Mouse (Mus musculus): ENCODE data around the gene Olfr543. TPM values are rescaled to one million over a fixed set of nuclear protein-coding genes. Genes with fewer than 3 reads are reported as not detected.

Olfr543 gene
- total RNA-seq, 4 experiments from 2014 or later, result not detected

GRCm38 (mm10) chr7:102476601-102477000 is 4.9 kb downstream of the Olfr543 start:
- DNase-seq (ENCODE audit: low spot score in 2 of 2), result no peak

GRCm38 (mm10) chr7:102472675-102473074 is 8.8 kb downstream of the Olfr543 start:
- DNase-seq (ENCODE audit: low spot score in 2 of 2), result no peak

DNA sequence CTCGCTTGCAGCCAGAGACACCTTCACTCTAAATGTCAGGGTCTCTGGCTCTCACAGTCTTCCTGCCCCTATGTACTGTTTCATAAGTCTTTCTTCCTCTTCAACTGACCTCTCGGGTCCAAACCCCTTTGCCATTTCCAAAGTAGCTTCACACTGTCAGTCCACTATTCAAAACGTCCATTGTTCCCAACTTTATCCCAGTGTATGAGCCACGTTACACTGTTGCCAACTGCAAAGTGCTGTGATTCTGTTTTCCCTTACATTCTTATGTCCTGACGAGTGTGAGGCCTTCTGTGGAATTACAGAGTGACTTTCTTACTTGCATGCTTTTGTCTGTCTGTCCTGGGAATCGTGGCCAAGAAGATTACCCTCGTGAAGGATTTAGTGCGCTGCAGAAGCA is 13.9 kb downstream of the Olfr543 start:
- no peak for DNase-seq (ENCODE audit: low spot score in 2 of 2)

DNA sequence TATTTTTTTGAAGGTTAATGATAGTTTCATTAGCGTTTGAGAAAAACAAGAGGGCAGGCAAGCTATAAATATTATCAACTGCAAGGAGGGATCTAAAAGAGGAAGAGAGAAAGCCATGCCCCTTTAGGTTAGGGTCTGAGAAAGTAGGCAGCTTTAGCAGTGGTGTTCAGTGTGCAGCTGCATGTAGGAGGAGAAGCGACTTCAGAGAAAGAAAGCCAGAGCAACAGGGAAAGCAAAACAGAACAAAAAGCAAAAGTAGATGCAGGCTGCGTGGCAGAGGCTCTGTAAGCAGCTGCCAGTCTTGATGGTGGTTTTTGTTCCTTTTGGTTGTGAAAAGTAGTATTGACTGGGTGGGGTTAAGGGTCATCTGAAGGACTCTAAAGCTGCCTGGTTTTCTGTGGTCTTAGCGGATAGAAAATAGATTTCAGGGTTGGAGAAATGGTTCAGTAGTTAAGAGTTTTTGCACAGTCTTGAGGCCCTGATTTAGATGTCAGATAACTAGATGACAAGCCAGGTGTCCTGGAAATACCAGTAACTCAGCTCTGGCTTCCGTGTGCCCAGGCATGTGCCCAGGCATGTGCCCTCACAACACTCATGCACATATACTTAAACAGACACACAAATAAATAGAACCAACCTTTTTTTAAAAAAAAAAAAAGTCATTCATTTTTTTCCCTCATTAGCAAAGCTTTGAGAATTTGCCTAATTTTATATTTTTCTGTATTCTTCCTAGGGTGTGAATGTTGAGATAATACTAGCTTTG is 22.7 kb downstream of the Olfr543 start:
- DNase-seq (ENCODE audit: low spot score in 2 of 2), result no peak

DNA sequence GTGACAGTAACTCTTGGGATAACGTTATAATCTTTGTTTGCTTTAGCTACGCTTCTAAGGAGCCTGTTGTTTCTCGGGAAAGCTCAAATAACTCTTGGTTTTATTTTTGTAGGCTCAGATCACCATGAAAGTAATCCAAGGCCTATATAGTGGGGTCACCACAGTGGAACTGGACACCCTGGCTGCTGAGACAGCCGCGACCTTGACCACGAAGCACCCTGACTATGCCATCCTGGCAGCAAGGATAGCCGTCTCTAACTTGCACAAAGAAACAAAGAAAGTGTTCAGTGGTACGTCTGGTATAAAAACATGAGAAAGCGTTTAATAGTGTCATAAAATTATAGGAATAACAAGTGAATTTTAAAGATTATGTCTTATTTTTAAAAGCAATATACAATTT is 35.0 kb downstream of the Olfr543 start:
- DNase-seq (ENCODE audit: low spot score in 2 of 2), result peak in 1 of 2 experiments; percentile 10

DNA sequence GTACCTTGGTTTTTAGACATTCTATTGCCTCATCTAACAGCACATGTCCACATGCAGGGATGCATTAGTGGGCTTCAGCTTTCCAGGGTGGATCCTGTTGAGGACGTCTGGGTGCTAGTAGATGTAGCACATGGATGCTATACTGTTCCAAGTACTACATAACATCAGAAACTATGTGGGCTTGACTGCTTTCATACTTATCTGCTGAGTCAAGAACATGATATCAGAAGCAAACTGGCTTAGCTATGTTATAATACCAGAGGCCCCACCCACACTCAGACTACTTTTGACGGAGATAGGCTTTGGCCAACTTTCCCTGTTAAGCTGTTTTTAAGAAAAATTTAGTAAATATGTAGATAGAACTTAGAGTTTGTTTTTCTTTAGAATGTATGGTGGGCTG is 37.2 kb downstream of the Olfr543 start:
- DNase-seq (ENCODE audit: low spot score in 2 of 2), result no peak

- DNase-seq (ENCODE audit: low spot score in 2 of 2), result no peak
These were observed 39.0 kb downstream of the Olfr543 start for GRCm38 (mm10) chr7:102442432-102442831.

- DNase-seq (ENCODE audit: low spot score in 2 of 2), result peak; percentile 86 to 89
These were observed 39.7 kb downstream of the Olfr543 start, which contains the start of gene Rrm1 for GRCm38 (mm10) chr7:102441657-102442391. Rrm1 (plus strand) TSS chr7:102441695.

DNA sequence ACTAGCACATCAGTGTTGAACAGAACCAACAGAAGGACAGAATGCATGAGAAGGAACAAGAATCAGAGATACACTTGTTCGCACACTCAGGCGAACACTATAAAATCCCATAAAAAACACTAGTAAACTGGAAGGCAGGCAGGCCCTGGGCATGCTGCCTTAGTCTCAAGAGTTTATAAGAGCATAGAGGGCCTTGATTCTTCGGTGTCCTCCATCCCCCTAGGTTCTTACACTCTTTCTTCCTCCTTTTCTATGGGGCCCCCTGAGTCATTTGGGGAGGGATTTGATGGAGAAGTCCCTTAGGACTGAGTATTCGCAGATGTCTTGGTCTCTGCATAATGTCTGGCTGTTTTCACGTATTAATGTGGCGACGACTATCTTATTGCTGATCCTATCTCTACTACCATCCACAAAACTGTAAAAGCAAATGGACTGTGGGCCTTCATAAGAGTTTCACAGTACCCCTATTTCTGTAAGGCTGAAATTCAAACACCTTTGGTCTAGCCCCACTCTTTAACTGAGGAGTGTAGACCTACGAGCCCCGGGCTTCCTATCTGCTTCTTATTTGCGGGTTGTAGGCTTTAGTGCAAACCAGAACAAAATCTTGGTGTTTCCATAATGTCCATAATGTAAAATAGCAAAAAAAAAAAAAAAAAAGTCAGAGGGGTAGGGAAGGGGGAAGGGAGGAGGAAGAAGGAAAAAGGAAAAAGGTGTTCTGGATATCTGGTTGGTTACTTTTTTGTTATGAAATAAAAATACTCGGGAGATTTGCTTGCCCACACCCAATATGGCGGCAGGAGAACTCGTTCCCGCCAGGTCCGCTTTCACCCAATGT is 40.4 kb downstream of the Olfr543 start:
- no peak for DNase-seq (ENCODE audit: low spot score in 2 of 2)

GRCm38 (mm10) chr7:102434344-102434743 is 47.1 kb downstream of the Olfr543 start:
- no peak for DNase-seq (ENCODE audit: low spot score in 2 of 2)

Other genes with a start within 250 kb of the Olfr543 start
- gene Rhog, start 225.6 kb downstream of the Olfr543 start, total RNA-seq (2022), result 10 to 100 TPM in 3 of 4 experiments, 1 to 10 TPM in 1; 8.9 to 14.8 (median 11.5) TPM
- gene Stim1, start 213.9 kb downstream of the Olfr543 start, total RNA-seq (2022), result 100 to 1,000 TPM; 159 to 172 (median 166) TPM
- gene Rrm1, start 40.0 kb downstream of the Olfr543 start, total RNA-seq (2022), result 10 to 100 TPM; 16.9 to 19.9 (median 17.9) TPM
- not detected for gene Olfr544, start 6.6 kb upstream of the Olfr543 start, total RNA-seq (2022)
- gene Olfr545, start 17.9 kb upstream of the Olfr543 start, total RNA-seq (2022), result not detected
- gene Olfr547, start 53.1 kb upstream of the Olfr543 start, total RNA-seq (2022), result not detected
- gene Olfr548-ps1, start 59.2 kb upstream of the Olfr543 start, total RNA-seq (2022), result not detected
- not detected for gene Olfr549, start 68.2 kb upstream of the Olfr543 start, total RNA-seq (2022)
- gene Trim21, start 83.8 kb upstream of the Olfr543 start, total RNA-seq (2022), result 1 to 10 TPM; 1.9 to 2.5 (median 2.1) TPM
- not detected for gene Olfr550, start 89.8 kb upstream of the Olfr543 start, total RNA-seq (2022)
- gene Olfr551, start 110.2 kb upstream of the Olfr543 start, total RNA-seq (2022), result not detected
- gene Olfr552, start 116.1 kb upstream of the Olfr543 start, total RNA-seq (2022), result under 1 TPM in 2 of 4 experiments, not detected in 2; 0.10 to 0.13 TPM
- not detected for gene Olfr553, start 136.5 kb upstream of the Olfr543 start, total RNA-seq (2022)
- not detected for gene Olfr554, start 156.8 kb upstream of the Olfr543 start, total RNA-seq (2022)
- gene Olfr555, start 177.1 kb upstream of the Olfr543 start, total RNA-seq (2022), result not detected
- not detected for gene Olfr556, start 183.2 kb upstream of the Olfr543 start, total RNA-seq (2022)
- 1 to 10 TPM; 3.8 to 5.3 (median 4.6) TPM for gene Trim68, start 205.6 kb upstream of the Olfr543 start, total RNA-seq (2022)
- not detected for gene Olfr557, start 214.2 kb upstream of the Olfr543 start, total RNA-seq (2022)
- 1 to 10 TPM in 2 of 4 experiments, under 1 TPM in 2; 0.75 to 1.1 (median 0.98) TPM for gene Olfr558, start 220.5 kb upstream of the Olfr543 start, total RNA-seq (2022)
- gene Olfr33, start 237.4 kb upstream of the Olfr543 start, total RNA-seq (2022), result not detected
- gene Olfr559, start 245.8 kb upstream of the Olfr543 start, total RNA-seq (2022), result not detected

All from gastrocnemius, adult 8-10 months (tissue).